Mouse (Mus musculus) spleen, adult 2 months (tissue): Measurements from ENCODE around the gene Grid2. TPM values are rescaled to one million over a fixed set of nuclear protein-coding genes. Genes with fewer than 3 reads are reported as not detected.

ENCODE experiments used
- DNase-seq, 2 experiments: peaks; one replicate each; pipeline versions ENCODE4 v3.0.0 to v3.0.0-alpha.2; 2012 to 2021; ENCODE audit warnings: low spot score in 2 of 2, low read depth in 1 of 2
- H3K27ac ChIP-seq: fragments of 200-500 bp; 2 replicates; pipeline ENCODE4 v1.5.1; 2012; ENCODE audit warnings: low read length, inconsistent platforms; ENCODE audit not compliant: insufficient read depth
- H3K27me3 ChIP-seq: fragments of 200-500 bp; 2 replicates; pipeline ENCODE4 v1.6.1; 2012; ENCODE audit warnings: mild to moderate bottlenecking, moderate library complexity, low read length, inconsistent platforms; ENCODE audit not compliant: control insufficient read depth, insufficient read depth
- H3K36me3 ChIP-seq: fragments of 200-500 bp; 2 replicates; pipeline ENCODE4 v1.6.1; 2012; ENCODE audit warnings: mild to moderate bottlenecking, low read length, inconsistent platforms; ENCODE audit not compliant: control insufficient read depth, insufficient read depth
- H3K4me1 ChIP-seq: fragments of 200-500 bp; 2 replicates; pipeline ENCODE4 v1.6.1; 2011; ENCODE audit warnings: inconsistent platforms; ENCODE audit not compliant: control insufficient read depth, insufficient read depth, insufficient read length
- H3K4me3 ChIP-seq: fragments of 200-500 bp; 2 replicates; pipeline ENCODE4 v1.5.1; 2011; ENCODE audit warnings: mild to moderate bottlenecking, inconsistent platforms; ENCODE audit not compliant: insufficient read depth, insufficient read length; ENCODE audit errors: extremely low read depth
- CTCF ChIP-seq: fragments of 200-500 bp; IDR thresholded peaks from 2 replicates; pipeline ENCODE4 v1.5.1; 2011; ENCODE audit warnings: mild to moderate bottlenecking, inconsistent platforms; ENCODE audit not compliant: insufficient read depth, insufficient read length, insufficient replicate concordance; ENCODE audit errors: extremely low read depth
- POLR2A ChIP-seq: fragments of 200-500 bp; IDR thresholded peaks from 2 replicates; pipeline ENCODE4 v1.6.1; 2011; ENCODE audit warnings: low read depth, low read length, inconsistent platforms
- WGBS: fragments of 180-500 bp; shearing (Covaris S2); methylation state at CpG from one replicate; pipeline ENCODE4 v1.1.7; 2018; 5-methylcytosine and 5-hydroxymethylcytosine counted together
- polyA plus RNA-seq: library from polyadenylated mRNA; depleted of rRNA; stranded (reverse); fragments of >200 nt; gene quantifications from 2 replicates; pipeline ENCODE4 v1.2.3, GENCODE M21; 2012

Gene Grid2
- polyA plus RNA-seq, 1 experiment, result 0.07 TPM

- whole genome bisulfite sequencing, result 87% methylated on average over 2 of the region's 2 CpGs
- Histone ChIP-seq H3K4me3 (no peak overlapping the region), H3K27me3 (no peaks in the 10 kb centered on the region), H3K27ac (no peak overlapping the region), H3K36me3 (no peaks in the 10 kb centered on the region), H3K4me1 (no peaks in the 10 kb centered on the region)
- no peak for TF ChIP-seq CTCF
- no peak for TF ChIP-seq POLR2A
- no peak for DNase-seq
These were observed 642.5 kb downstream of the Grid2 start for GRCm38 (mm10) chr6:63898171-63898570.

DNA sequence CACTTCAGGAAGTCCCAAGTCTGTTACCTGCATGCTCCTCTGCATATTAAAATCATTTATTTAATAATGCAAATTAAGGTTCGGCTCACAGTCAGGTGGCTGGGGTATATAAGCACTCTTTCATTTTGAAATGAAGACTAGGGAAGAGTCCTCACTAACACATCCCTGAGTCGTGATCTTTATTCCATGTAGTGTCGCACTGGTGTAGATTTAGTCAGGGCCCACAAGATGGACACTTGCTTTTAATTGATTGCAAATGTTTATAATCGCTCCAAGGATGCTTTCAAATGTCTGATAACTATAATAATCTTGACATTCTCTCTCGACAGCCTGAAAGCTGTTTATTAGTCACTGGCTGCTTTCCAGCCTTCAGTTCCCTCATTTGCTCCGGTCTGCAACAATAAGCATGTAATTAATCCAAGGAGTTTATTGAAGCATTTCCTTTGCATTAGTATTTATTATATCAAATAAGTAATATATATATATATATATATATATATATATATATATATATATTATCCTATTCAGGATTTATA, 661.4 kb downstream of the Grid2 start:
- 81% methylated on average over 6 of the region's 6 CpGs for WGBS
- TF ChIP-seq CTCF (no peak), POLR2A (no peak)

GRCm38 (mm10) chr6:63921951-63922350, 666.3 kb downstream of the Grid2 start:
- no peak for TF ChIP-seq CTCF
- TF ChIP-seq POLR2A, result no peak
- H3K4me1 ChIP-seq, result no peaks in the 10 kb centered on the region
- DNase-seq, result no peak
- H3K27me3 ChIP-seq, result no peaks in the 10 kb centered on the region
- no peak overlapping the region for H3K27ac ChIP-seq
- H3K4me3 ChIP-seq, result no peak overlapping the region
- H3K36me3 ChIP-seq, result no peaks in the 10 kb centered on the region
- WGBS, result 86% methylated on average over 6 of the region's 6 CpGs

More for the DNA sequence above, 661.4 kb downstream of the Grid2 start:
- Histone ChIP-seq H3K27me3 (no peaks in the 10 kb centered on the region), H3K4me1 (no peaks in the 10 kb centered on the region), H3K4me3 (no peak overlapping the region), H3K27ac (no peak overlapping the region), H3K36me3 (no peaks in the 10 kb centered on the region)
- DNase-seq, result no peak

DNA sequence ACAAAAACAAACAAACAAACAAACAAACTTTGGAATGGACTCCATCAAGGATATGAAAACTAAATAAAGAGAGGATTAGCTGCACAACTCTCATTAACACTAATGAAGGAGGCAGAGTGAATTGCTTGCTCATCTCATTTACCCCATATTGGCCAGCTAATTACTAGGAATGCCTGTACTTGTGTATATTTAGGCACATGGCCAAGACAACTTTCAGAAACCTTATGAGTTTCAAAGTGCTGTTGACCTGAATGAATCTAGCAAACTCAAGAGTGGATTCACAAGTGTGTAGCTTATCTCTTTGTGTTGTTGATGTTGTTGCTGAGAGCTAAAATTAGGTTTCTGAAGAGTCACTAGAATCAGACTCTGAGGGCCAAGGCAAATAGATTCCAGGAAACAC, 675.5 kb downstream of the Grid2 start:
- H3K4me3 ChIP-seq, result no peak overlapping the region
- DNase-seq, result no peak

GRCm38 (mm10) chr6:63946721-63947120, 691.0 kb downstream of the Grid2 start:
- Histone ChIP-seq H3K36me3 (no peaks in the 10 kb centered on the region), H3K27ac (no peak overlapping the region), H3K4me1 (no peaks in the 10 kb centered on the region), H3K27me3 (no peaks in the 10 kb centered on the region), H3K4me3 (no peak overlapping the region)
- no peak for DNase-seq
- no peak for TF ChIP-seq POLR2A
- TF ChIP-seq CTCF, result no peak
- WGBS, result 68% methylated on average over 5 of the region's 5 CpGs

More for the DNA sequence above, 675.5 kb downstream of the Grid2 start:
- H3K27me3 ChIP-seq, result no peaks in the 10 kb centered on the region
- H3K36me3 ChIP-seq, result no peaks in the 10 kb centered on the region
- no peak overlapping the region for H3K27ac ChIP-seq
- H3K4me1 ChIP-seq, result no peaks in the 10 kb centered on the region
- no peak for TF ChIP-seq POLR2A
- no peak for TF ChIP-seq CTCF

DNA sequence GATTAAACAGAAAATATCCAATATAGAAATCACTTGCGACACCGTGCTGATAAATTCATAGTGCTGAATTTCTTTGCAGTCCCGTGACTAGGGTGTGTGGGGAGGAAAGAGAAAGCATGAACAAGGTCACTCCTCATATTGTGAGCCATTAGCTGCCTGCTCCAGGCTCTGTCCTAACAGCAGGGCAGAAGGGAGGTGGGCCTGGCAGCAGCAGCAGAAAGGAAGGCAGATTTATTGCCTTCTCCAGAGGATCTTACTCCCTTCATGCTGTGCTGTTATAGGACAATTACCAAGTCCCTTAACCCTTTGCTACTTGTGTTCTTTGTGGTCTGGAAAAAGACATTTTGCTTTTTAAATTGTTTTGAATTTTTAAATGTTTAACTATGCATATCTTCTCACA, 708.1 kb downstream of the Grid2 start:
- H3K27ac ChIP-seq, result no peak overlapping the region
- H3K4me3 ChIP-seq, result no peak overlapping the region
- no peak for DNase-seq
- H3K4me1 ChIP-seq, result no peaks in the 10 kb centered on the region
- WGBS, result 80% methylated on average over 3 of the region's 3 CpGs
- H3K27me3 ChIP-seq, result no peaks in the 10 kb centered on the region
- no peaks in the 10 kb centered on the region for H3K36me3 ChIP-seq
- TF ChIP-seq CTCF, result no peak
- TF ChIP-seq POLR2A, result no peak

DNA sequence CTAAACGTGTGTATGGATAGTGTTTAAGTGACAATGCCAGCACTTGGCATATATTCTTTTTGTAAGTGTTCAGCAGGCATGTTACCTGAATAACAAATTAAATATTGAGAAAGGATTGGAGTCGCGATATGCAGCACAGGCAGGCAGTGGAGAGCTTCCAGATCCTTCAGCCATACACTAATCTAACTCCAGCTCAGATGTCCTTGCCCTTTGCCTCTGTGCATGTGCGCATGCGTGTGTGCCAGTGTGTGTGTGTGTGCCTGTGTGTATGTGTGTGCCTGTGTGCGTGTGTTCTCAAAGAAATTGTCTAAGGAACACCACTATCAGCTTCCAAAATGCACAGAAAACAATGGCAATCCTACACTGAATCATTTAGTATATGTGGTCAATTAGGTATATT, 708.6 kb downstream of the Grid2 start:
- DNase-seq, result no peak
- 75% methylated on average over 6 of the region's 6 CpGs for WGBS
- TF ChIP-seq POLR2A (no peak), CTCF (no peak)
- H3K4me1 ChIP-seq, result no peaks in the 10 kb centered on the region
- H3K4me3 ChIP-seq, result no peak overlapping the region
- H3K27ac ChIP-seq, result no peak overlapping the region
- no peaks in the 10 kb centered on the region for H3K27me3 ChIP-seq
- H3K36me3 ChIP-seq, result no peaks in the 10 kb centered on the region
